Mouse (Mus musculus): ENCODE results near the gene Ptprr. TPM values are rescaled to one million over a fixed set of nuclear protein-coding genes. Genes with fewer than 3 reads are reported as not detected.
A peak's percentile ranks its signal among the peaks of the same experiment; 100 is the strongest.

Gene Ptprr
- total and polyA plus RNA-seq, 2 experiments from 2014 or later: 0.31 to 0.75 TPM

DNA sequence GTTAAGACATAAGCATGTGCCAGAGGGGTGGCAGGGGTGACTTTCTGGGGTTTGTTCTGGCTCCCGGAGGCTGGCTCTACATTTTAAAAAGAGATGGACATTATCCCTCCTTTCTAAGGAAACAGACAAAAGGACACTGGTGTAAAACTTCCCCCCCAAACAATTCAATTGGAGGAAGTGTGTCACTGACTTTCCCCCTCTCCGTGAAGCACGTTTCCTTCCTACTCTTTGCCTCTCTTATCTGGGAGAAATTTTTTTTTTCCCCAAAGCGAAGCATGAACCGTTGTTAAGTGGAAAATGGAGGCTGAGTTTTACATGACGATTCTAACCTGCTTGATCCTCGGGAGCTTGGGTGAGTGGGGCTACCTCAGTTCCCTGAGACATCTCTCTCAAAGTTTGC lies 257.3 kb downstream of the Ptprr start, which contains the start of gene Ptprb:
Gene Ptprb (plus strand): TSS at position 244 of the 400 bp plus-strand sequence.
- H3K4me1 ChIP-seq (ENCODE audit: control insufficient read depth, insufficient read depth): no peaks in the 10 kb centered on the region
- peak within 1 kb of the TSS; percentile 31; the same call in 1 of the 2 replicates for H3K9ac ChIP-seq (replicated peaks; ENCODE audit: low read depth, low read length)
- H3K27me3 ChIP-seq (ENCODE audit: control insufficient read depth, insufficient read depth, low read length): no peaks in the 10 kb centered on the region
- WGBS: 36% methylated on average over 7 of the region's 7 CpGs
- ATAC-seq (ENCODE audit: insufficient read depth, low read depth): no peak
- peak within 1 kb of the TSS; percentile 37 for H3K4me2 ChIP-seq (ENCODE audit: low read depth, low read length)
- H3K4me3 ChIP-seq (ENCODE audit: low read depth, low read length): peak within 1 kb of the TSS; percentile 33
- no peaks in the 10 kb centered on the region for H3K9me3 ChIP-seq (replicated peaks; ENCODE audit: control insufficient read depth, low read length)
- no peaks in the 10 kb centered on the region for H3K36me3 ChIP-seq (replicated peaks; ENCODE audit: control insufficient read depth, insufficient read depth, low read length)
- no peak for TF ChIP-seq CTCF (IDR thresholded peaks at IDR 0.05; ENCODE audit: low read depth)
- 0 out of 2 replicates have a peak, but pooled peaks have one; percentile 31 for TF ChIP-seq EP300 (IDR thresholded peaks at IDR 0.05; ENCODE audit: low read depth)
- peak within 1 kb of the TSS; percentile 73 for H3K27ac ChIP-seq (ENCODE audit: low read depth)
- DNase-seq (ENCODE audit: low spot score): no peak

DNA sequence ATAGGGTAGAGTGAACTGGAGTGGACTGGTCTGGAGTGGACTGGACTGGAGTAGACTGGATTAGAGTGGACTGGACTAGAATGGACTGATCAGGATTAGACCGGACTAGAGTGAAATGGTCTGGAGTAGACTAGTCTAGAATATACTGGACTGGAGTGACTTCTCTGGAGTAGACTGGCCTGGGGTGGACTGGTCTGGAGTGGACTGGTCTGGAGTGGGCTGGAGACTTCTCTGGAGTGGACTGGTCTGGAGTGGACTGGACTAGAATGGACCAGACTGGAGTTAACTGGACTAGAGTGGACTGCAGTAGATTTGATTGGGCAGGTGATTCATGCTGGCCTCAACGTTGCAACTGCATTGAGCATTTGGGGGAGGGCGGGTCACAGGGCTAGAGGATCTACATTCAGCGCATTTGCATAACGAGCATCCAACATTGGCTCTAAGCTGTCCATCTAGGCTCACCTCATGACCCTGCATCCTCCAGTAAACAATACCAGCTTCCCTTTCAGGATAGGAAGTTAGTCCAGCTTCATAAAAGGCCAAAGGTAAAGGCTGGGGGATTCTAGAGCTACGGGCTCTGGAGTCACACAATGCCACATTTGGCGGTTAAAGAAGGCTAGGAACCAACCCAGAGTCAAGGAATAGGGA lies 268.8 kb downstream of the Ptprr start:
- no peak for TF ChIP-seq CTCF (IDR thresholded peaks at IDR 0.05; ENCODE audit: low read depth)
- TF ChIP-seq EP300 (IDR thresholded peaks at IDR 0.05; ENCODE audit: low read depth): peak; percentile 55; the same call in 1 of the 2 replicates
- Histone ChIP-seq H3K4me3 (ENCODE audit: low read depth, low read length) (no peak overlapping the region), H3K36me3 (replicated peaks; ENCODE audit: control insufficient read depth, insufficient read depth, low read length) (no peaks in the 10 kb centered on the region), H3K4me2 (ENCODE audit: low read depth, low read length) (no peak overlapping the region), H3K9ac (replicated peaks; ENCODE audit: low read depth, low read length) (no peak overlapping the region), H3K27me3 (ENCODE audit: control insufficient read depth, insufficient read depth, low read length) (0 out of 2 replicates have a peak, but pooled peaks cover 3% of the 10 kb centered on the region), H3K9me3 (replicated peaks; ENCODE audit: control insufficient read depth, low read length) (no peaks in the 10 kb centered on the region), H3K4me1 (ENCODE audit: control insufficient read depth, insufficient read depth) (0 out of 2 replicates have a peak, but pooled peaks cover 8% of the 10 kb centered on the region), H3K27ac (ENCODE audit: low read depth) (peak overlapping the region; percentile 54)
- ATAC-seq (ENCODE audit: insufficient read depth, low read depth) (peak; percentile 60; the same call in 1 of the 2 replicates), DNase-seq (ENCODE audit: low spot score) (no peak)
- WGBS: 72% methylated on average over 7 of the region's 7 CpGs

DNA sequence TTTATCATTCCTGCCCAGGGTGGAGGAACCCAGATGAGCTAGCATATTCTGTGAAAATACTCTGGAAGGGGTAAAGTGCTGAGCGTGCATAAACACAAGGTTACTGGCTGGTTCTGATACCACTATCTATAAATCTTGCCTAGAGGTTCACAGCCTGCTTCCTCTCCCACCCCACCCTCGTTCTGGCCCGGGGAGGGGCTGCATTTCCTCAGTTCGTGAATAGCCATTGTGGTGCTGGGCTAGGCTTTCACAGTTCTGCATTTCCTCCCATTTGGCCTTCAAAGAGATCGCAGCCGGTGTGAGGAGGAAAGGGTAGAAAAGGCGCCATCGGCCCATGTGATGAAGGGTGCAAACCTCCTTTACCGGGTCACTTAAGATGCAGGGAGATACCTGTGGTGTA lies 270.1 kb downstream of the Ptprr start:
- Histone ChIP-seq H3K27ac (ENCODE audit: low read depth) (peak overlapping the region; percentile 52), H3K36me3 (replicated peaks; ENCODE audit: control insufficient read depth, insufficient read depth, low read length) (no peaks in the 10 kb centered on the region), H3K9me3 (replicated peaks; ENCODE audit: control insufficient read depth, low read length) (no peaks in the 10 kb centered on the region), H3K4me3 (ENCODE audit: low read depth, low read length) (no peak overlapping the region), H3K4me2 (ENCODE audit: low read depth, low read length) (no peak overlapping the region), H3K27me3 (ENCODE audit: control insufficient read depth, insufficient read depth, low read length) (0 out of 2 replicates have a peak, but pooled peaks cover 3% of the 10 kb centered on the region), H3K9ac (replicated peaks; ENCODE audit: low read depth, low read length) (no peak overlapping the region), H3K4me1 (ENCODE audit: control insufficient read depth, insufficient read depth) (0 out of 2 replicates have a peak, but pooled peaks cover 8% of the 10 kb centered on the region)
- ATAC-seq (ENCODE audit: insufficient read depth, low read depth) (peak; percentile 53), DNase-seq (ENCODE audit: low spot score) (no peak)
- WGBS: 28% methylated on average over 9 of the region's 9 CpGs
- TF ChIP-seq EP300 (IDR thresholded peaks at IDR 0.05; ENCODE audit: low read depth): no peak
- TF ChIP-seq CTCF (IDR thresholded peaks at IDR 0.05; ENCODE audit: low read depth): no peak

DNA sequence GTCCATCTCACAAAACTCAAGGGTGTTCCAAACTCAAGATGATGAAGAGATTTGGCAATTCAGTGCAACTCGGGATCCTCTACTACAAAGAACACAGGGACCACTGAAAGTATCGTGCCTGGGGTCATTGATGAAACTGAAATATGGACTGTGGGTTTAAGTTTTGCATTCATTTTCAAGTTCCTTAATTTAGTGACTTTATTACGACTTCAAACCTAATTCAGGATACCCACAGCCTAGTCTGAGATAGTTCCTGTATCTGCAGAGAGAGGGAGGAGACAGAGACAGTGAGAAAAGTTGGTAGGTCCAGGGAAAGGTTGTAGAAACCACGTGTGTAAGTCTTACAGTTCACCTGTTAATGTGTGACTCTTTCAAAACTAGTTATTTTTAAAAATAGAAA lies 272.5 kb downstream of the Ptprr start:
- H3K9ac ChIP-seq (replicated peaks; ENCODE audit: low read depth, low read length): no peak overlapping the region
- no peaks in the 10 kb centered on the region for H3K9me3 ChIP-seq (replicated peaks; ENCODE audit: control insufficient read depth, low read length)
- H3K4me3 ChIP-seq (ENCODE audit: low read depth, low read length): no peak overlapping the region
- H3K4me2 ChIP-seq (ENCODE audit: low read depth, low read length): no peak overlapping the region
- 72% methylated on average over 4 of the region's 4 CpGs for WGBS
- no peak overlapping the region for H3K27ac ChIP-seq (ENCODE audit: low read depth)
- H3K4me1 ChIP-seq (ENCODE audit: control insufficient read depth, insufficient read depth): 0 out of 2 replicates have a peak, but pooled peaks cover 8% of the 10 kb centered on the region
- TF ChIP-seq EP300 (IDR thresholded peaks at IDR 0.05; ENCODE audit: low read depth) (no peak), CTCF (IDR thresholded peaks at IDR 0.05; ENCODE audit: low read depth) (no peak)
- 0 out of 2 replicates have a peak, but pooled peaks cover 3% of the 10 kb centered on the region for H3K27me3 ChIP-seq (ENCODE audit: control insufficient read depth, insufficient read depth, low read length)
- ATAC-seq (ENCODE audit: insufficient read depth, low read depth) (no peak), DNase-seq (ENCODE audit: low spot score) (no peak)
- no peaks in the 10 kb centered on the region for H3K36me3 ChIP-seq (replicated peaks; ENCODE audit: control insufficient read depth, insufficient read depth, low read length)

DNA sequence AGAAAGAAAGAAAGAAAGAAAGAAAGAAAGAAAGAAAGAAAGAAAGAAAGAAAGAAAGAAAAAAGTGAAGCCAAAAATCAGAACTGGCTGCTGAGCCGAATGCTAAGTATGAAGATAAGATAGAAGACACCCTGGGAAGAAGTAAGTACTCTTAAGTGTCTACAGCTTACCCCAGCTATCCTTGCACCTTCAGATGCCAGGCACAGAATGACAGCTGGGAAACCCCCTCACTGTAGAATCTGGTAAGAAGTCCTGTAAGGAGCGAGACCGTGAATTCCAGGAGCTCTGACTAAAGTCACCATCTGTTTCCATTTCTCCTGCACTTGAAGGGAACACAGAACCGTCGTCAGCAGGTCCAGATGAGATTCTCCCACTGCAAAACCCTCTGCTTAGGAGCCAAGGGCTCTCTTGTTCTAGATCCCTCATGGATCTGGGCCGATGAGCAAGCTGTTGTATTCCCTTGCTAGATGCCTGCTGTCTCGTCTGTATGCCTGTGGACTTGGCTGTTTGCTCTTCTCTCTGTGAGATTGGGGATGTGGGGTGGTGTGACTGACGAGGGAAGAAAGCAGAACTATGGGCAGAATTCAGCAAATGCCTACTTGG lies 273.2 kb downstream of the Ptprr start:
- H3K36me3 ChIP-seq (replicated peaks; ENCODE audit: control insufficient read depth, insufficient read depth, low read length): no peaks in the 10 kb centered on the region
- no peak overlapping the region for H3K4me2 ChIP-seq (ENCODE audit: low read depth, low read length)
- no peak overlapping the region for H3K4me3 ChIP-seq (ENCODE audit: low read depth, low read length)
- 0 out of 2 replicates have a peak, but pooled peaks cover 8% of the 10 kb centered on the region for H3K4me1 ChIP-seq (ENCODE audit: control insufficient read depth, insufficient read depth)
- 36% methylated on average over 8 of the region's 8 CpGs for whole genome bisulfite sequencing
- no peaks in the 10 kb centered on the region for H3K9me3 ChIP-seq (replicated peaks; ENCODE audit: control insufficient read depth, low read length)
- TF ChIP-seq EP300 (IDR thresholded peaks at IDR 0.05; ENCODE audit: low read depth) (no peak), CTCF (IDR thresholded peaks at IDR 0.05; ENCODE audit: low read depth) (no peak)
- H3K9ac ChIP-seq (replicated peaks; ENCODE audit: low read depth, low read length): no peak overlapping the region
- H3K27me3 ChIP-seq (ENCODE audit: control insufficient read depth, insufficient read depth, low read length): 0 out of 2 replicates have a peak, but pooled peaks cover 3% of the 10 kb centered on the region
- ATAC-seq (ENCODE audit: insufficient read depth, low read depth): no peak
- no peak overlapping the region for H3K27ac ChIP-seq (ENCODE audit: low read depth)
- DNase-seq (ENCODE audit: low spot score): no peak

All from heart, postnatal 0 days (tissue).